ENCODE assay signal across 8 mouse cellular contexts in the genomic region with DNA sequence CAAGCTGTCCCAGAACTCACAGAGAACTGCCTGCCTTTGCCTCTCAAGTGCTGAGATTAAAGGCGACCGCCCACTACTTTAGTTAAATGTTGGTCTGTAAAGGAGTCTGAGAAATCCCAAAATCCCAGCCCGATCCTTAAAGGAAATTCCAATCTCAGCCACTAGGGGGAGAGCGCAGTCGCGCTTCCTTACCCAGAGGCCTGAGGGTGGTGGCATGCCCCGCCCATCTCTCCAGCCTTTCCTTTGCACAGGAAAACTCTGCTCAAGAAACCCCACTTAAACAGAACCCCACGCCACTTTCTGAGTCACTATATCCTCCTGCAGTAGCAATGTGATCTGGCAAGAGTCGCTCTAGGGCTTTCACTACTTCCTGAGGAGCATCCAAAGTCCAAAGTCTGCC. TPM values are rescaled to one million over a fixed set of nuclear protein-coding genes. Genes with fewer than 3 reads are reported as not detected.
DNase-seq lines count a peak whose midpoint lies in the region; ATAC-seq lines count a peak whose summit lies in the region.

No protein-coding gene starts in this region.

- no peak overlapping the region for H3K4me3 ChIP-seq in intestine, embryonic 16.5 days (ENCODE audit: low read length)
- no peak overlapping the region for H3K4me3 ChIP-seq in midbrain, embryonic 16.5 days (ENCODE audit: low read depth, low read length)

- WGBS in intestine, embryonic 16.5 days = 1% methylated on average over 9 of the region's 9 CpGs
- WGBS in midbrain, embryonic 16.5 days = 2% methylated on average over 9 of the region's 9 CpGs

- DNase-seq in B cell, adult 2 months = peak; percentile 69 to 70
- peak; percentile 79 for DNase-seq in adrenal gland, adult 2 months
- DNase-seq in embryo, embryonic 11.5 days (ENCODE audit: low read depth, low spot score) = peak; percentile 78
- DNase-seq in heart, adult 11 months = peak; percentile 97
- peak; percentile 82 for DNase-seq in liver
- DNase-seq in spleen, postnatal 4 days (ENCODE audit: low spot score in 2 of 2) = peak; percentile 70 to 83

- no peaks in the 10 kb centered on the region for H3K9me3 ChIP-seq in intestine, embryonic 16.5 days (ENCODE audit: control insufficient read depth, low read length)
- no peaks in the 10 kb centered on the region for H3K9me3 ChIP-seq in midbrain, embryonic 16.5 days (replicated peaks; ENCODE audit: control insufficient read depth, low read length, poor library complexity, severe bottlenecking)

- peaks cover 8% of the 10 kb centered on the region for H3K4me1 ChIP-seq in intestine, embryonic 16.5 days (ENCODE audit: control insufficient read depth, insufficient read depth, low read length)
- H3K4me1 ChIP-seq in midbrain, embryonic 16.5 days (ENCODE audit: control insufficient read depth, insufficient read depth, low read length) = no peaks in the 10 kb centered on the region

- peak; percentile 76 for ATAC-seq in intestine, embryonic 16.5 days
- ATAC-seq in midbrain, embryonic 16.5 days = peak; percentile 37; the same call in 1 of the 2 replicates

- peak overlapping the region; percentile 56 for H3K27ac ChIP-seq in intestine, embryonic 16.5 days (ENCODE audit: low read length)
- H3K27ac ChIP-seq in midbrain, embryonic 16.5 days (ENCODE audit: low read length) = no peak overlapping the region

- peak overlapping the region; percentile 26; the same call in 1 of the 2 replicates for H3K4me2 ChIP-seq in intestine, embryonic 16.5 days (ENCODE audit: low read depth, low read length)
- no peak overlapping the region for H3K4me2 ChIP-seq in midbrain, embryonic 16.5 days (ENCODE audit: low read length)

- H3K27me3 ChIP-seq in intestine, embryonic 16.5 days (replicated peaks; ENCODE audit: control insufficient read depth, insufficient read depth, low read length) = no peaks in the 10 kb centered on the region
- H3K27me3 ChIP-seq in midbrain, embryonic 16.5 days (ENCODE audit: control insufficient read depth, insufficient read depth, low read depth, low read length) = no peaks in the 10 kb centered on the region

- no peaks in the 10 kb centered on the region for H3K36me3 ChIP-seq in intestine, embryonic 16.5 days (ENCODE audit: control insufficient read depth, insufficient read depth, low read length)
- no peaks in the 10 kb centered on the region for H3K36me3 ChIP-seq in midbrain, embryonic 16.5 days (ENCODE audit: control insufficient read depth, insufficient read depth, low read length)

- peak overlapping the region; percentile 51 for H3K9ac ChIP-seq in intestine, embryonic 16.5 days (ENCODE audit: low read depth, low read length)
- H3K9ac ChIP-seq in midbrain, embryonic 16.5 days (ENCODE audit: low read depth, low read length) = no peak overlapping the region

RNA-seq across cellular contexts. Expression of a gene that starts 4.5 kb away (rescaled TPM):
- total RNA-seq in adrenal gland, adult 2 months (2021) = 100 to 1,000 TPM; 139 to 169 TPM
- polyA plus RNA-seq in adrenal gland, adult 2 months (2012; rRNA removed) = 242 and 299 TPM in 2 replicates
- polyA plus RNA-seq in intestine, embryonic 16.5 days (2015; fragmentation: Nextera tagmentation; extraction: Ambion mirVana) = 122 and 126 TPM in 2 replicates
- 111 and 112 TPM in 2 replicates for polyA plus RNA-seq in midbrain, embryonic 16.5 days (2015; fragmentation: Nextera tagmentation; extraction: Ambion mirVana)

RNA-seq across cellular contexts. Expression of a gene that starts 11.3 kb away (rescaled TPM):
- 1 to 10 TPM; 2.4 TPM for total RNA-seq in adrenal gland, adult 2 months (2021)
- 10.2 and 10.3 TPM in 2 replicates for polyA plus RNA-seq in adrenal gland, adult 2 months (2012; rRNA removed)
- polyA plus RNA-seq in intestine, embryonic 16.5 days (2015; fragmentation: Nextera tagmentation; extraction: Ambion mirVana) = 1.4 and 2.1 TPM in 2 replicates
- polyA plus RNA-seq in midbrain, embryonic 16.5 days (2015; fragmentation: Nextera tagmentation; extraction: Ambion mirVana) = 0.95 and 1.5 TPM in 2 replicates

RNA-seq across cellular contexts. Expression of a gene that starts 21.9 kb away (rescaled TPM):
- 100 to 1,000 TPM in 1 of 2 experiments, 10 to 100 TPM in 1; 92.8 to 136 TPM for total RNA-seq in adrenal gland, adult 2 months (2021)
- polyA plus RNA-seq in adrenal gland, adult 2 months (2012; rRNA removed) = 970 and 1,207 TPM in 2 replicates
- polyA plus RNA-seq in intestine, embryonic 16.5 days (2015; fragmentation: Nextera tagmentation; extraction: Ambion mirVana) = 59.5 and 61.5 TPM in 2 replicates
- 162 and 191 TPM in 2 replicates for polyA plus RNA-seq in midbrain, embryonic 16.5 days (2015; fragmentation: Nextera tagmentation; extraction: Ambion mirVana)

RNA-seq across cellular contexts. Expression of a gene that starts 26.4 kb away (rescaled TPM):
- under 1 TPM; 0.31 to 0.75 TPM for total RNA-seq in adrenal gland, adult 2 months (2021)
- 3.4 and 3.7 TPM in 2 replicates for polyA plus RNA-seq in adrenal gland, adult 2 months (2012; rRNA removed)
- polyA plus RNA-seq in intestine, embryonic 16.5 days (2015; fragmentation: Nextera tagmentation; extraction: Ambion mirVana) = 0.36 and 0.37 TPM in 2 replicates
- 0.51 and 0.64 TPM in 2 replicates for polyA plus RNA-seq in midbrain, embryonic 16.5 days (2015; fragmentation: Nextera tagmentation; extraction: Ambion mirVana)

RNA-seq across cellular contexts. Expression of a gene that starts 37.4 kb away (rescaled TPM):
- total RNA-seq in adrenal gland, adult 2 months (2021) = 10 to 100 TPM; 77.4 to 86.0 TPM
- 89.8 and 92.4 TPM in 2 replicates for polyA plus RNA-seq in adrenal gland, adult 2 months (2012; rRNA removed)
- polyA plus RNA-seq in intestine, embryonic 16.5 days (2015; fragmentation: Nextera tagmentation; extraction: Ambion mirVana) = 213 and 215 TPM in 2 replicates
- polyA plus RNA-seq in midbrain, embryonic 16.5 days (2015; fragmentation: Nextera tagmentation; extraction: Ambion mirVana) = 155 and 182 TPM in 2 replicates
